Mouse (Mus musculus) left cerebral cortex, adult 9 months (tissue): Measurements from ENCODE around the gene Pde4d.

ENCODE experiments used
- DNase-seq, 2 experiments: peaks; one replicate each; pipeline ENCODE4 v3.0.0; 2022; ENCODE audit warnings: low spot score in 2 of 2

The Pde4d gene

DNA sequence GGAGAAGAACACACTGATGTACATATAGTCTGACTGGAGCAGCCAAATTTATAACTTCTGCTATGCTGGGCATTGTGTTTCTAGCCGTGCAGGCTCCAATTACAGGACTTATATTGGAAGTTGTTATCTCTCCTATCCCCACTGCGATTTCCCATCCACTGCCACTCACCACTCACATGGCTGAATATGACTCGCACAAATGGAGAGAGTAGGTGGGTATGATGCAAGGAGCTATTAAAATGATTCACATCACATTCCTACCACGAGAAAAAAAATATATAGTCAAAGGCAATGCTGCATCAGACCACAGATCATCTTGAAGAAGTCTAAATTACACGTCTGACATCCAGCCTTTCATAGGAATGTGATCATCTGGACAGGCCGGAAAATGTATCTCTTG is 725.5 kb downstream of the Pde4d start:
- peak in 1 of 2 experiments; percentile 11 for DNase-seq

GRCm38 (mm10) chr13:109175852-109176621 is 726.3 kb downstream of the Pde4d start:
- no peak for DNase-seq

- no peak for DNase-seq
Measured at GRCm38 (mm10) chr13:109181363-109181762, 731.6 kb downstream of the Pde4d start.

GRCm38 (mm10) chr13:109190652-109191051 is 740.9 kb downstream of the Pde4d start:
- DNase-seq, result no peak

- no peak for DNase-seq
Measured at GRCm38 (mm10) chr13:109191176-109191575, 741.4 kb downstream of the Pde4d start.

GRCm38 (mm10) chr13:109205541-109205940 is 755.8 kb downstream of the Pde4d start:
- no peak for DNase-seq

GRCm38 (mm10) chr13:109208607-109209006 is 758.9 kb downstream of the Pde4d start:
- DNase-seq, result no peak

DNA sequence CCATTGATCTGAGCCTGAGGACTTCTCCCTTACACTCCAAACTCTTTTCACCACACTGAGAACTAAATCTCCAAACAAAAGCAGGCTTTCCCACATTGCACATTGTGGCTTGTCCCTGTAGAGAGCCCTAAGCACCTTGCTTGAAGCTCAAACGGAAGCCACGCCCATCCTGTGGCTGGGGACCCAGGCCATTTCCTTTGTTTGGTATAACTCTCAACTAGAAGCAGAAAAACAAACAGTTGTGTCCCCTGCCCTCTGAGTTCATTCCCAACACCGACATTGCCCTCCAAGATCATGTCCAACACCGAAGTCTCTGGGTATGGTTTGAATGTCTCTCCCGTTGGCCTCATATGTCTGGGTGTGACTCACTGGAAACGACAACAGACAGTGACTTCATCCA is 759.7 kb downstream of the Pde4d start:
- no peak for DNase-seq

- peak in 1 of 2 experiments; percentile 87 for DNase-seq
Measured at GRCm38 (mm10) chr13:109210403-109210802, 760.7 kb downstream of the Pde4d start.

GRCm38 (mm10) chr13:109211471-109211870 is 761.7 kb downstream of the Pde4d start:
- no peak for DNase-seq

DNA sequence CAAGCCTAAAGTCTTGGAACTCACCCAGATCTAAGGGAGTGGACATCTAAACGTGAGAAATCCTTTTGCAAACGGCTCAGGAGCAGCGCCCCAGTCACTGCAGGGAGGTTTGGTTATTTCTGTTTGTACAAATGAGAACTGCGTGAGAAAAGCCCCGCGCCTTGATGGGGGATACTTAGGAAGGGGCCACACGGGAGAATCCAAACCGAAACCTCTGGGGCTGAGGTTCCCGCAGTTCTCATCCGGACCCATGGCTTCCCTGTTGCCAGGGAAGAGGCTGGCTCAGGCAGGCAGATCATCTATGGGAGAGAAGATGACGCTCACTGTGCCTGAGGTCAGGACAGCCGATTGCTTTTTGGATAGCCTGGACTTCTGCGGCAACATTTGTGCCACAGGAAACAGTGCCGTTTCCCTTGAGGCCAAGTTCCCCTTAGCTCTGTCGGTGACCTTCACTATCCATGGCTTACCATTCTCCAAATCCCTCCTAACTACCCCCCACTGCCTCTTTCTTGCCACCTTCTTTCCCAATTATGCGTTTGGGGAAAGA is 762.3 kb downstream of the Pde4d start:
- no peak for DNase-seq

GRCm38 (mm10) chr13:109212788-109213473 is 763.2 kb downstream of the Pde4d start:
- DNase-seq, result no peak

DNA sequence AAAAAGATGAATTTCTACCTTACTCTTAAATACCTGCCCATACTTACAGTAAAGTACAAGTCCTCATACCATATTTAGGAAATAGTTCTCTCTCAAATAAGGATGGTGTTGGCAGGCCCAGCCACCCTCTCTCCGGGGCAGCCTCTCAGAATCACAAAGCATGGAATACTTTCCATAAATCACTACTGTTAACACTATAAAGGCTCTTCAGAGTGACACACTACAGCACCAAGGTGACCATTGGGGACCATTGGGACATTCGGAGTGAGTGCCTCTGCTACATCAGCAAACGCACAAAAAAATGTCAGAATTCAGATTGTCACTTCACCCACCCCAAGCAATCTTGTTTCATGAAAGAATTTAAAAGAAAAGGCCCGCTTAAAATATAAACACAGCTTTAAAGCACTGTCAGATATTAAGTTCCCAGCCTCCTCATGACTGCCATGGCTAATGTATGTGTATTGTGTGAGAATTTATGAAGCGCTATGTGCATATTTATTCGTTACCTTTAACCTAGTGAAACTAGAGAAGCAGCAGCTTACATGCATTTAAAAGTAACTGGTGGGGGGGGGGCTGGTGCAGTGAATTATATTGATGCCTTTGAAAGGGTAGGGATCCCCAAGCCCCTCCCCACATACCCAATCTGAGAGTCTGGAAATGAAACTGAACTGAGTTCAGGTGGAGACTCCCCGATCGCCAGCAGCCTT is 769.4 kb downstream of the Pde4d start:
- DNase-seq, result no peak

GRCm38 (mm10) chr13:109228967-109229617 is 779.3 kb downstream of the Pde4d start:
- no peak for DNase-seq

GRCm38 (mm10) chr13:109229618-109230334 is 780.0 kb downstream of the Pde4d start:
- no peak for DNase-seq

GRCm38 (mm10) chr13:109230335-109230987 is 780.7 kb downstream of the Pde4d start:
- no peak for DNase-seq

DNA sequence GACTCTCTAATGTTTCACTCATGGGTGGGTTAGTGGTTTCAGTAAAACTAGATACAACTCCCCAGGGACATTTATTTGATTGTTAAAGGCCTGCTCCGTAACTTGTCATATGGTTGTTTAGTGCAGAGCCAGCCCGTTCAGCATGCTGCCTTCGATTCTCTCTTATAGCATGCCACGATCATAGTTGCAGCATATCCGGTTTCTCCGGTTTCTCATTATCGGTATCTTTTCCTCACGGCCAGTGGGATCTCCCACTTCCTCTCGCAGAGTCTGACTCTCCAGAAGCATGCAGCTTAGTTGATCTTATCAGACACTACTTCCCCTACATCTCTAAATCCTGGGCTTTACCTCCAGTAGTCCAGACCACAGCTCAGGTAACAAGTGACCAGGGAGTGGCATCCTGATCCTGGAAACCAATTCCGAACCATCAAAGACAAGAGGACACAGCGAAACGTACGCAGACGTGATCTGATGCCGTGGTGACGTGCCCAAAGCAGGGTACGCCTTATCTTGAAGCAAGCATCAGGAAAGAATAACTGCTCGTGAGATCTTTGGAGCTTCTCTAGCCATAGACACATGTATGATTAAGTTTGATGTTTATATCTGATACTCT is 782.2 kb downstream of the Pde4d start:
- DNase-seq, result no peak

DNA sequence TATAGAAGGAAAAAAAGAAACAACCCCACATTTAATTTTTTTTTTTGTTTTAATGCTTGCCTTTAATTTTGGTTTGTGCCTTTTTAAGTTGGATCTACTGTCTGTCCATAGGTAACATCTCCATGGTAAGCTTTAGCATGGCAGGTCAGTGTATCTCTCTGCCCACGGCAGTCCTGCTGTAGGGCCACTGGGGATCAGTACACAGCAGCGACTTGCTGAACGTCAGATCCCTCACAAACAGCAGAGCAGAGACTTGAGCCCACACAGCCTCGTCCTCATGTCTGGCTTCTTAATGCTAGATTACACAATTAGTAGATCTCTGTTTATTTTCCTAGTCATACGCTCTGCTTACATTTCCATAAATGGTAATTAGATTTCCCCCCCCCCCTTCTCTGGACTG is 782.8 kb downstream of the Pde4d start:
- DNase-seq, result no peak

DNA sequence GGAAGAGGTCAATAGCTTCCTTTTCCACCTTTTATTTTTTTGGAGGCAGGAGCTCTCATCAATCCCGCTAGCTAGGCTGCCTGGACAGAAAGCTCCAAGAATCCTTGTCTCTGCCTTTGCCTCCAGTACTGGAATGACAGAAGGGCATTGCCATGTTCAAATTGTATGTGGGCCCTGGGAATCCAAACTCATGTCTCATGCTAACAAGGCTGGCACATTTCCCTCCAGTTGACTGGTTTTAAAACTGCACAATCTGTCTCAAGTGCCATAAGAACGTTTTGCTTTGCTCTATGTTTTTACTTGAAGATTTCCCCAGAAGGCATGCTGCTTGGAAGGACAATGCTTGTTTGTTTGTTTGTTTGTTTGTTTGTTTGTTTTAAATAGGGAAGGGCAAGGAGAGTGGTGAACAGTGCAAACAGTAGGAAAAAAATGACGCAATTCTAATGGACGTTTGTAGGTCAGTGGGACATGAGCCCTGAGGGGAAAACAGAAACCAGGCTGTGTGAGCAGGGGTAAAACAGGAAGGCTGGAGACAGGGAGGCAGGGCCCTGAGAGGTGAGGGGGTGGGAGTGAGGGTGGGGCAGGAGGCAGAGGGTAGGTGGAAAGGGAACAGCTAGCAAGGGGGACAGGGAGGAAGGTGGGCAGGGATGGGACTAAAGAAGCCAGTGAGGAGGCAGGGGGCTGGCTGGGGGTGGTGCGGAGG is 784.3 kb downstream of the Pde4d start:
- DNase-seq, result no peak

DNA sequence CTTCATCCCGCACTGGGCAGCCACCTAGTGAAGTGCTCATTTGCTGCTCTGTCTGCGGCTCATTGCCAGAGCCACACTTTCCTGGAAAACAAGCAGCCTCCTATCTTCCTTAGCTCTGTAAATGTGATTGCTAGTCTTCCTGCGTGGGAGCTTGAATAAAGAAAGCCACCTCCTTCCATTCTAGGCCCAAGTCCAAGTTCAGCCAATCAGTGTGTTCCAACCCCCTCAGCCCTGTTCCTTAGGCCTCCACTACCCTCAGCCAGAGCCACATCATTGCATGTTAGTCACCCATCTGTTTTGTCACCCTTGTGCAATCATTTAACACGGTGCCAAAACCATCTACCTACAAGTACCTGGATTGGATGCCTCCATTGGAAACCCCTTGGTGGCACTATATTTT is 786.3 kb downstream of the Pde4d start:
- peak in 1 of 2 experiments; percentile 66 for DNase-seq
